Mouse (Mus musculus): ENCODE data around the gene Gpat3. TPM values are rescaled to one million over a fixed set of nuclear protein-coding genes. Genes with fewer than 3 reads are reported as not detected.
A peak's percentile ranks its signal among the peaks of the same experiment; 100 is the strongest.

The Gpat3 gene
- total RNA-seq, 1 experiment from 2014 or later, result 7.7 TPM

DNA sequence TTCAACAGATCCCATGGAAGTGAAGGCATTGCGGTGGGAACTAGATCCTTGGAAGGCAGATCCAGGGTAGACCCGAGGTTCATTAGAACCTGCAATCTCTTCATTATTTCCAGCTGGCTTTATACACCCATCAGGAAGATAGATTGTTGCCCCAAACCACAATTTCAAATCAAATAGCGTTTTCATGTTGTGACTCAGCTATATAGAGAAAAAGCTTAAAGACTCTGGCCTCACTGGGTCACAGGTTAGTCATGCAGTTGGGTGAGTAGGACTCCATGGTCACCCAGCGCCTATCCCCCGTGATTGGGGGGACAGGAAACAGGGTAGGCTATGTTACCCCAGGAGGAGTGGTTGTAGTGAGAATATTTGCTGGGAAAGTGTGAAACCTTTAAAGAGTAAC, 69.9 kb downstream of the Gpat3 start:
- no peak for DNase-seq

DNA sequence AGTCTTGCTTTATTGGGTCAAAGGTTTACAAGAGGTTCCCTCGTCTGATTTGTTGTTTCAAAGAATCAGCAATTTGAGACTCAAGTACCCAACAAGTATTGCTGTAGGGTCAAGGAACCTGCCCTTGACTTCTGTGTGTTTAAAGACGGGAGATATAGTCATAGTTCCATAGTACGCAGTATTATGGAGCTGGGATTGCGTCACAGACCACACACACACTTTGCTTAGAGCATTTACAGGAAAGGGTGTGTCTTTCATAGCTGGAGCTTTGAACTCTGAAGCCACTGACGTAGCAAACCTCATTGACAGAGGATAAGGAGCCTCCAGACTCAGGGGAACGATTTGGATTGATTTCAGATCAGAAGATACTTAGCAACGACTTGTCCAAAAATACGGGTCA, 70.9 kb downstream of the Gpat3 start:
- DNase-seq, result no peak

DNA sequence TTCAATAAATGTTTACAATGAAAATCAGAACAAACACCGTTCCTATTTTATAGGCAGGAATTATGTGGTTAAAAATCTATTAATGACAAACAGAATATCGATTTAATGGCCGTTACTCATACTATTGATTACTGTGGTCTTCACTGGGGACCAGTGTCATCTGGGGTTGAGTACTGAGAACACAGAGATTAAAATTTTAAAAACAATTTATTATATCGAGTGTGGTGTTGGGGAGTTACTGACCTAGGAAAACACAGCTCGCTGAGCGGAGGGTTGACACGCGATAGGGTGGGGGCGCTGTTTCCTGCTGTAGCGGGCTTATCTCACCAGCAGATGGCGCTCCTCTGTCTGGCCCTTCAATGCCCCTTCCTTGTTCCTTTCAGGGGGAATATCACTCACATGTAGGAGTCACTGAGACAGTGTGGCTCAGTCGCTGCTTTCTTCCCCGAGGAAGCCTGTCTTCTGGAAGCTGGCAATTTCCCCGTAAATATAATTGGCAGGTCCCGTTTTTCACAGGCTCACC, 71.8 kb downstream of the Gpat3 start:
- DNase-seq, result peak; percentile 79

DNA sequence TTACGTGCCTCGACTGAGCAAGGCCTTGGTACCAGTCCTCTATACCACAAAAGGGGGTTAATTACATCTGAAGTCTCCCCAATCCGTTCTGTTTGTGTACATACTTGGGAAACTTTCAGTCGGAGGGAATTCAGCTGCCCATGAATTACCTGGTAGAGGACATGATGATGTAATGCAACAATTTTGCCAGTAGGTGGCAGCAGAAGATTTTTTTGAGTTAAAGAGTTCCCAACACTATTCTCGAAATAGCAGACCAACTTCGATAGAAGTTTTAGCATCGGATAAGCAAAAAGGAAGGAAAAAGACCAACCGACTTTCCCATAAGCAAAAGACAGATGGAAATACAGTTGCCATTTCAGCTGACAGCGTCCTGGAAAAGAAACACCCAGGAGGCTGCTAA, 73.6 kb downstream of the Gpat3 start:
- DNase-seq, result peak; percentile 54

DNA sequence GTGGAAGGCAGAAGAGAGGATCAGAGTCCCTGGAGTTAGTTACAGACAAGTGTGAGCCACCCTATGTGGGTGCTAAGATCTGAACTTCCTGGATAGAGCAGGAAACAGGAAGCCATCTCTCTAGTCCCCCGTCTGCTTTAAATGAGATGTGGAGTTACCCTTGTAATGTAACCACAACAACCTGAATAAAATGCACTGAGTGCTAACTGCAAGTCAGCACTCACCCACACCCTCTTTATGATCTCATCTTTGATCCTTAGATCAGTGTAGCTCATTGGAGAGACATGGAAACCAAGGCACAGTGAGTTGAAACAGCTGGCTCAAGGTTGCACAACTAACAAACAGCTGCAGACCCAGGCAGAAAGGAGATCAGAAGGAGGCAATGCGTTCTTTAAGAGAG, 84.2 kb downstream of the Gpat3 start:
- DNase-seq, result no peak

DNA sequence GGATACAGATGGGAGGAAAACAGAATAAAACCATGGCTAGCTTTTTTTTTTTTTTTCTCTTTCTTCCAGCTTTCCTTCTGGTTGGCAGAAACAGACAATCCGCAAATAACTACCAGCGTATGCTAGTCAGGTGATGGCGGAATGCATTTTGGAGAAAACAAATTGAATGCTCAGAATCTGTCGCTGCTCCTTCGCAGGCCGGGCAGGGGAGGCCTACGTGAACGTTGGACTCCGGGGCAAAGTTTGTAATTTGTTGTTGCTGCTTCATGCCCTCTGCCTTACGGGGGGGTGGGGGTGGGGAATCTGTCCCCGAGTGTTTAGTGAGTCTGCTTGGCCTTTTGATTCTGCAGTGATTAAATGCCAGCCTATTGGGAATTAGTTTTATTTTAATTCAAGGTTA, 98.2 kb downstream of the Gpat3 start:
- DNase-seq, result no peak

DNA sequence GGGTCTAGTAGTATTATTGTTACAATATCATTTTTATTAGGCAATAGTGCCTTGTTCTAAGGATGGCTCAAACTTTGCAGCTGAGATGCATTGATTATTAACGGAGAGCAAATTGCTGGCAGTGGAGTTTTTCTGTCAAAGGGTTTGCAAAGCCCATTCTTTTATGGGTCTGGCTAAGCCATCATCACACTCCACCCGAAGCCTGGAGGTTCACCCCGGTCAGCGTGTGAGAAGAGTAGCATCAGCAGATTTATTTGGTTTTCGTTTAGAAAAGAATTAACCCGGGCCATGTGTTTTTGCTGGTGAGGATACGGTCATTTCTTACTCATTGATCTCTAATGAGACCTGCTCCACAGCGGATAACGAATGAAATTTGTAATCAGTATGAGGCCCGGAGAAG, 99.8 kb downstream of the Gpat3 start:
- no peak for DNase-seq

Other genes starting within 250 kb of the Gpat3 start
- gene Coq2, start 170.6 kb upstream of the Gpat3 start, total RNA-seq (2021), result 59.7 and 60.6 TPM in 2 replicates
- gene Hpse, start 126.0 kb upstream of the Gpat3 start, total RNA-seq (2021), result 1.3 and 2.8 TPM in 2 replicates
- 6.6 and 8.6 TPM in 2 replicates for gene Helq, start 47.1 kb upstream of the Gpat3 start, total RNA-seq (2021)
- gene Mrps18c, start 47.1 kb upstream of the Gpat3 start, total RNA-seq (2021), result 91.8 and 110 TPM in 2 replicates
- 10.2 and 16.0 TPM in 2 replicates for gene Abraxas1, start 24.7 kb upstream of the Gpat3 start, total RNA-seq (2021)

All from adrenal gland, postnatal 14 days (tissue).